Mouse (Mus musculus) forebrain, embryonic 14.5 days (tissue): ENCODE data around the gene Pld5. TPM values are rescaled to one million over a fixed set of nuclear protein-coding genes. Genes with fewer than 3 reads are reported as not detected.
A peak's percentile ranks its signal among the peaks of the same experiment; 100 is the strongest.

Experiments
- ATAC-seq: fragments of 200-750 bp; cut with Nextera tagmentation; 2 replicates; pipeline ENCODE4 v1.8.0; 2017; ENCODE audit warnings: mild to moderate bottlenecking, moderate library complexity
- DNase-seq: peaks from one replicate; pipeline ENCODE4 v3.0.0-alpha.2; 2015; ENCODE audit warnings: low spot score
- H3K27ac ChIP-seq: fragments of 300-500 bp; sonication (generic); 2 replicates; pipeline ENCODE4 v1.5.1; 2014; ENCODE audit warnings: low read depth, mild to moderate bottlenecking, control low read depth, low read length, moderate library complexity
- H3K27me3 ChIP-seq: fragments of 300-500 bp; sonication (generic); replicated peaks from 2 replicates; pipeline ENCODE4 v1.6.1; 2014; ENCODE audit warnings: low read length, control low read depth, mixed read lengths; ENCODE audit not compliant: control insufficient read depth, insufficient read depth
- H3K36me3 ChIP-seq: fragments of 300-500 bp; sonication (generic); 2 replicates; pipeline ENCODE4 v1.6.1; 2014; ENCODE audit warnings: low read length, control low read depth; ENCODE audit not compliant: control insufficient read depth, insufficient read depth
- H3K4me1 ChIP-seq: fragments of 300-500 bp; sonication (generic); 2 replicates; pipeline ENCODE4 v1.6.1; 2014; ENCODE audit warnings: antibody characterized with exemption, low read length, control low read depth; ENCODE audit not compliant: control insufficient read depth, insufficient read depth
- H3K4me2 ChIP-seq: fragments of 300-500 bp; sonication (generic); 2 replicates; pipeline ENCODE4 v1.6.1; 2014; ENCODE audit warnings: mild to moderate bottlenecking, control low read depth, low read length
- H3K4me3 ChIP-seq: fragments of 300-500 bp; sonication (generic); 2 replicates; pipeline ENCODE4 v1.5.1; 2014; ENCODE audit warnings: low read depth, low read length, control low read depth
- H3K9ac ChIP-seq: fragments of 300-500 bp; sonication (generic); 2 replicates; pipeline ENCODE4 v1.6.1; 2014; ENCODE audit warnings: mild to moderate bottlenecking, low read length, control low read depth, moderate library complexity
- H3K9me3 ChIP-seq: fragments of 300-500 bp; sonication (generic); replicated peaks from 2 replicates; pipeline ENCODE4 v1.6.1; 2016; ENCODE audit warnings: low read length, control low read depth, mixed read lengths; ENCODE audit not compliant: control insufficient read depth
- WGBS: fragments of 180-500 bp; shearing (Covaris S2); extraction: QIAGEN DNeasy Blood & Tissue Kit; methylation state at CpG from one replicate; pipeline ENCODE4 v1.1.7; 2014; 5-methylcytosine and 5-hydroxymethylcytosine counted together
- polyA plus RNA-seq: library from polyadenylated mRNA; unstranded; fragments of >200 nt; fragmentation: Nextera tagmentation; extraction: Ambion mirVana; gene quantifications from 2 replicates; pipeline ENCODE4 v1.2.1, GENCODE M21; 2014

Pld5 gene
- polyA plus RNA-seq, 1 experiment from 2014 or later, result 0.33 TPM

DNA sequence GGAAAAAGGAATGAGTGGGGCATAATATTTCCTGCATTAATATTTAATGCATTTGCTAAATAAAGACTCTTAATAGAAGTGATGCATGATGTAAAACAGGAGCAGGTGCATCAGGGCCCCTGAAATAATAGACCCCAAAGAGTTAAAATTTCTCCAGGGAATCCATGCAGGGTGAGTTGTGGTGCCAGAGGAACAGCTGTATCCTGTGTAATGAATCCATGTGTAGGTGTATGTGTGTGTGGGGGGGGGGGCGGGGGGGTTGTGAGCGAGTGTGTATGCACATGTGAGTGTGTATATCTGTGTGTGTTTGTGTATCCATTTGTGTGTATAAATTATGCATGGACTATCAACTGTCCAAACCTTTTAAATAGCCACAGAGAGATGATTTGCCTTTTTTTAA is 194.1 kb downstream of the Pld5 start:
- Histone ChIP-seq H3K9ac (no peak overlapping the region), H3K9me3 (no peaks in the 10 kb centered on the region), H3K27ac (no peak overlapping the region), H3K4me3 (no peak overlapping the region), H3K4me2 (no peak overlapping the region), H3K36me3 (no peaks in the 10 kb centered on the region), H3K27me3 (no peaks in the 10 kb centered on the region), H3K4me1 (peaks cover 3% of the 10 kb centered on the region)
- WGBS, result 61% methylated on average over 2 of the region's 2 CpGs
- DNase-seq (no peak), ATAC-seq (no peak)

DNA sequence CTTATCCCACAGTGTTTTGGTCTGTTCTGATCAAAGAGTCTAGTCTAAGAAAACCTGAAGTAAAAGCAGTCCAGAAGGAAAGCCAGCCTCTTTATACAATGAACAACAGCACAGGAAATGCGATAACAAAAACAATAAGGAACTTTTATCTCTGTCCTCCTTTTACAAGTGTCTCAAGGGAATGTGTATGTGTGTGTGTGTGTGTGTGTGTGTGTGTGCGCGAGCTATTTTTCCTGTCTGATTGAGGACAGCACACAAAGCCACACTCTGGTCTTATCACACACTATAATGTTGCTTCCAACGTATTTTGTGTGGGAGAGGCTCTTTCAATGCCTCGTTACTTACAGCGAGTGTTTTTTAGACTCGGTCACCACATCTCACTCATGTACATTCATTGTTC is 196.7 kb downstream of the Pld5 start:
- H3K36me3 ChIP-seq, result no peaks in the 10 kb centered on the region
- H3K4me3 ChIP-seq, result no peak overlapping the region
- no peak overlapping the region for H3K9ac ChIP-seq
- H3K27ac ChIP-seq, result no peak overlapping the region
- H3K27me3 ChIP-seq, result no peaks in the 10 kb centered on the region
- peaks cover 13% of the 10 kb centered on the region for H3K4me1 ChIP-seq
- H3K4me2 ChIP-seq, result no peak overlapping the region
- 74% methylated on average over 7 of the region's 7 CpGs for WGBS
- ATAC-seq (no peak), DNase-seq (no peak)
- H3K9me3 ChIP-seq, result no peaks in the 10 kb centered on the region

GRCm38 (mm10) chr1:176076799-176077198 is 198.3 kb downstream of the Pld5 start:
- Histone ChIP-seq H3K27ac (no peak overlapping the region), H3K4me1 (peaks cover 13% of the 10 kb centered on the region), H3K36me3 (no peaks in the 10 kb centered on the region), H3K9me3 (no peaks in the 10 kb centered on the region), H3K4me3 (no peak overlapping the region), H3K9ac (no peak overlapping the region), H3K4me2 (no peak overlapping the region), H3K27me3 (no peaks in the 10 kb centered on the region)
- DNase-seq, result no peak
- ATAC-seq, result no peak

DNA sequence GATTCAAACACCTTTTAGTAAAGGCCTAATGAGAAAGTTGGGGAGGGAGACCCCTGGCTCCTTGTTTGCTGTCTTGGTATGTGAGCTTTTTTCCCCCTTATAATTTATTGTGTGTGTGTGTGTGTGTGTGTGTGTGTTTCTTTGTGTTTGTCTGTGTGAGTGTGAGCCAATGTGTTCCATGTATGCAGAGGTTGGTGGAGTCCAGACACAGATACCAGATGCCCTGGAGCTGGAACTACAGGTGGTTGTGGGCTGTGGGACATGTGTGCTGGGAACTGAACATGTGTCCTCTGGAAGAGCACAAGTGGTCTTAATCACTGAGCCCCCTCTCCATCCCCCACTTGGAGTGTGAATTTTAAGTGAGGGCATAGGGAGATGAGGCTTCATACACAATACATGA is 199.3 kb downstream of the Pld5 start:
- Histone ChIP-seq H3K9me3 (no peaks in the 10 kb centered on the region), H3K27ac (no peak overlapping the region), H3K4me2 (no peak overlapping the region), H3K36me3 (no peaks in the 10 kb centered on the region), H3K4me1 (peaks cover 13% of the 10 kb centered on the region), H3K4me3 (no peak overlapping the region), H3K27me3 (no peaks in the 10 kb centered on the region), H3K9ac (no peak overlapping the region)
- no peak for DNase-seq
- ATAC-seq, result peak; percentile 46

- ATAC-seq, result peak; percentile 92
- no peak overlapping the region for H3K27ac ChIP-seq
Observed at GRCm38 (mm10) chr1:176075409-176075808, 199.7 kb downstream of the Pld5 start.

DNA sequence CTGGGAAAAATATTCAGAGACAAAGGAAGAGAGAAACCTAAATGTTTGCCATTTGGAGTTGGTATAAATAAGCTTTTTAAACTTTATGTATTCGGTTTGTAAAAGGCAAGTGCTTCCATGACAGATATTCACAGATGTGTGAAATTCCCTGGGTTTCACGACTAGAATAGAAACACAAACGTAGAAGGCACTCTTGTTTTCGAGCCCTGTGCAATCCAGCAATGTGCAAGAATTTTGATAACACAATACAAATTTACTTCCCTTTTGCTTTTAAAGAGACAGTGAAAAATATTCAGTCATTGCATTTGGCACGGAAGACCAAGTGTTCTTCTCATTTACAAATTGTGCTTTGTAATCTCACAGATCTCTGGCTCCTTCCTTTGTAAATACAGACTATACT is 200.6 kb downstream of the Pld5 start:
- ATAC-seq (no peak), DNase-seq (no peak)
- H3K27ac ChIP-seq, result no peak overlapping the region
- WGBS, result 49% methylated on average over 5 of the region's 5 CpGs
- H3K27me3 ChIP-seq, result no peaks in the 10 kb centered on the region
- no peak overlapping the region for H3K4me2 ChIP-seq
- H3K9me3 ChIP-seq, result no peaks in the 10 kb centered on the region
- peaks cover 13% of the 10 kb centered on the region for H3K4me1 ChIP-seq
- no peaks in the 10 kb centered on the region for H3K36me3 ChIP-seq
- H3K4me3 ChIP-seq, result no peak overlapping the region
- H3K9ac ChIP-seq, result no peak overlapping the region

More at GRCm38 (mm10) chr1:176075409-176075808, 199.7 kb downstream of the Pld5 start:
- no peaks in the 10 kb centered on the region for H3K9me3 ChIP-seq
- no peak overlapping the region for H3K4me3 ChIP-seq
- peaks cover 13% of the 10 kb centered on the region for H3K4me1 ChIP-seq
- no peaks in the 10 kb centered on the region for H3K36me3 ChIP-seq
- no peak overlapping the region for H3K9ac ChIP-seq
- peak; percentile 86 for DNase-seq
- no peaks in the 10 kb centered on the region for H3K27me3 ChIP-seq
- 6% methylated on average over 1 of the region's 1 CpGs for WGBS
- no peak overlapping the region for H3K4me2 ChIP-seq

- H3K9ac ChIP-seq, result no peak overlapping the region
- ATAC-seq, result no peak
- no peak overlapping the region for H3K4me2 ChIP-seq
- H3K9me3 ChIP-seq, result no peaks in the 10 kb centered on the region
- H3K27ac ChIP-seq, result no peak overlapping the region
- H3K4me1 ChIP-seq, result no peaks in the 10 kb centered on the region
- no peak for DNase-seq
- no peaks in the 10 kb centered on the region for H3K27me3 ChIP-seq
- H3K36me3 ChIP-seq, result no peaks in the 10 kb centered on the region
- no peak overlapping the region for H3K4me3 ChIP-seq
Observed at GRCm38 (mm10) chr1:176065281-176065680, 209.8 kb downstream of the Pld5 start.

- H3K27ac ChIP-seq, result no peak overlapping the region
- ATAC-seq, result no peak
- DNase-seq, result no peak
- no peak overlapping the region for H3K4me2 ChIP-seq
- H3K4me1 ChIP-seq, result no peaks in the 10 kb centered on the region
- H3K36me3 ChIP-seq, result no peaks in the 10 kb centered on the region
- H3K4me3 ChIP-seq, result no peak overlapping the region
- no peaks in the 10 kb centered on the region for H3K27me3 ChIP-seq
- no peak overlapping the region for H3K9ac ChIP-seq
- H3K9me3 ChIP-seq, result no peaks in the 10 kb centered on the region
Observed at GRCm38 (mm10) chr1:176064471-176064870, 210.6 kb downstream of the Pld5 start.

DNA sequence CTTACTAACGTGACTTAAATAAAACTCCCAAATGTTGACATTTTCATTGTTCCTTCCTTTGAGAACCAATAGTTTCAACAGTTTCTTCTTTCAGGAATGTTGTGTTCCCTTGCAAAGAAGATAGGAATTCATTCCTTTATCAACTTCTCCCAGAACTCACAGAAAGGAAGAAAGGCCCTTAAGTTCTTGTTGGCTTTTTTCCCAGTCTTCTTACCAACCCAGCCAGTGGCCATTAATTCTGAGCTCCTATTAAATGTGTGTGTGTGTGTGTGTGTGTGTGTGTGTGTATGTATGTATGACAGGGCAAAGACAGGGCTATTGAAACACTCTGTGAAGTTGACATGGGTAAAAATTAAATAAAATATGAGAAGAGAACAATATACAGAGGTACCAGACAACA is 221.5 kb downstream of the Pld5 start:
- H3K4me1 ChIP-seq, result no peaks in the 10 kb centered on the region
- no peak overlapping the region for H3K27ac ChIP-seq
- no peaks in the 10 kb centered on the region for H3K9me3 ChIP-seq
- 33% methylated on average over 1 of the region's 1 CpGs for WGBS
- H3K4me3 ChIP-seq, result no peak overlapping the region
- no peaks in the 10 kb centered on the region for H3K27me3 ChIP-seq
- H3K9ac ChIP-seq, result no peak overlapping the region
- ATAC-seq (no peak), DNase-seq (peak; percentile 45)
- H3K36me3 ChIP-seq, result no peaks in the 10 kb centered on the region
- no peak overlapping the region for H3K4me2 ChIP-seq

- H3K4me2 ChIP-seq, result no peak overlapping the region
- 80% methylated on average over 5 of the region's 5 CpGs for WGBS
- H3K4me3 ChIP-seq, result no peak overlapping the region
- H3K27me3 ChIP-seq, result no peaks in the 10 kb centered on the region
- H3K4me1 ChIP-seq, result no peaks in the 10 kb centered on the region
- DNase-seq, result no peak
- H3K27ac ChIP-seq, result no peak overlapping the region
- no peaks in the 10 kb centered on the region for H3K9me3 ChIP-seq
- H3K9ac ChIP-seq, result no peak overlapping the region
- H3K36me3 ChIP-seq, result no peaks in the 10 kb centered on the region
- ATAC-seq, result no peak
Observed at GRCm38 (mm10) chr1:176046995-176047394, 228.1 kb downstream of the Pld5 start.
